Mouse (Mus musculus) small intestine, adult 2 months (tissue): Measurements from ENCODE around the gene Sptbn4. TPM values are rescaled to one million over a fixed set of nuclear protein-coding genes. Genes with fewer than 3 reads are reported as not detected.

Source experiments
- H3K27ac ChIP-seq: fragments of 200-500 bp; 2 replicates; pipeline ENCODE4 v1.5.1; 2012; ENCODE audit warnings: low read depth, low read length, control low read depth, inconsistent platforms; ENCODE audit not compliant: insufficient read depth
- H3K27me3 ChIP-seq: fragments of 200-500 bp; 2 replicates; pipeline ENCODE4 v1.6.1; 2012; ENCODE audit warnings: mild to moderate bottlenecking, moderate library complexity, low read length, inconsistent platforms; ENCODE audit not compliant: control insufficient read depth, insufficient read depth
- H3K36me3 ChIP-seq: fragments of 200-500 bp; 2 replicates; pipeline ENCODE4 v1.6.1; 2012; ENCODE audit warnings: mild to moderate bottlenecking, low read length, control low read depth, inconsistent platforms; ENCODE audit not compliant: control insufficient read depth, insufficient read depth
- H3K4me1 ChIP-seq: fragments of 200-500 bp; 2 replicates; pipeline ENCODE4 v1.6.1; 2012; ENCODE audit warnings: low read length, inconsistent platforms, mixed read lengths; ENCODE audit not compliant: control insufficient read depth, insufficient read depth, insufficient read length
- H3K4me3 ChIP-seq: fragments of 200-500 bp; 2 replicates; pipeline ENCODE4 v1.5.1; 2012; ENCODE audit warnings: low read depth, mild to moderate bottlenecking, control low read depth, inconsistent platforms, low read length, moderate library complexity
- CTCF ChIP-seq: fragments of 200-500 bp; IDR thresholded peaks from 2 replicates; pipeline ENCODE4 v1.5.1; 2012; ENCODE audit warnings: low read depth, mild to moderate bottlenecking, control low read depth, inconsistent platforms, low read length, moderate library complexity, mixed read lengths; ENCODE audit not compliant: insufficient replicate concordance, insufficient read length; ENCODE audit errors: extremely low read depth
- POLR2A ChIP-seq: fragments of 200-500 bp; IDR thresholded peaks from 2 replicates; pipeline ENCODE4 v1.6.1; 2012; ENCODE audit warnings: low read depth, mild to moderate bottlenecking, control low read depth, inconsistent platforms, low read length, moderate library complexity
- WGBS: fragments of 180-500 bp; shearing (Covaris S2); methylation state at CpG from one replicate; pipeline ENCODE4 v1.1.7; 2018; 5-methylcytosine and 5-hydroxymethylcytosine counted together
- polyA plus RNA-seq: library from polyadenylated mRNA; depleted of rRNA; stranded (reverse); fragments of >200 nt; gene quantifications from 2 replicates; pipeline ENCODE4 v1.2.3, GENCODE M21; 2012

Sptbn4 gene
- polyA plus RNA-seq, 1 experiment: 0.19 TPM

GRCm38 (mm10) chr7:27381560-27381959, 65.9 kb downstream of the Sptbn4 start:
- Histone ChIP-seq H3K27ac (no peak overlapping the region), H3K4me1 (no peaks in the 10 kb centered on the region), H3K36me3 (no peaks in the 10 kb centered on the region), H3K4me3 (no peak overlapping the region), H3K27me3 (peaks cover 3% of the 10 kb centered on the region; the same call in 1 of the 2 replicates)
- TF ChIP-seq CTCF: no peak
- no peak for TF ChIP-seq POLR2A
- WGBS: 56% methylated on average over 4 of the region's 4 CpGs

- no peak overlapping the region for H3K27ac ChIP-seq
- no peak overlapping the region for H3K4me3 ChIP-seq
- no peaks in the 10 kb centered on the region for H3K36me3 ChIP-seq
- no peaks in the 10 kb centered on the region for H3K4me1 ChIP-seq
- H3K27me3 ChIP-seq: peaks cover 6% of the 10 kb centered on the region; the same call in 1 of the 2 replicates
- WGBS: 13% methylated on average over 1 of the region's 1 CpGs
- no peak for TF ChIP-seq POLR2A
- TF ChIP-seq CTCF: no peak
Measured at GRCm38 (mm10) chr7:27381009-27381408, 66.5 kb downstream of the Sptbn4 start.

GRCm38 (mm10) chr7:27379836-27380235, 67.7 kb downstream of the Sptbn4 start:
- Histone ChIP-seq H3K36me3 (no peaks in the 10 kb centered on the region), H3K27ac (no peak overlapping the region), H3K27me3 (peaks cover 13% of the 10 kb centered on the region), H3K4me3 (no peak overlapping the region), H3K4me1 (no peaks in the 10 kb centered on the region)
- WGBS: 90% methylated on average over 6 of the region's 6 CpGs
- TF ChIP-seq CTCF (no peak), POLR2A (no peak)

GRCm38 (mm10) chr7:27378431-27378830, 69.1 kb downstream of the Sptbn4 start:
- Histone ChIP-seq H3K4me1 (no peaks in the 10 kb centered on the region), H3K36me3 (no peaks in the 10 kb centered on the region), H3K4me3 (no peak overlapping the region), H3K27ac (no peak overlapping the region), H3K27me3 (peaks cover 23% of the 10 kb centered on the region)
- TF ChIP-seq CTCF: peak; percentile 42; the same call in 1 of the 2 replicates
- TF ChIP-seq POLR2A: no peak
- 10% methylated on average over 4 of the region's 4 CpGs for WGBS

- Histone ChIP-seq H3K4me3 (no peak overlapping the region), H3K27me3 (peaks cover 47% of the 10 kb centered on the region), H3K4me1 (0 out of 2 replicates have a peak, but pooled peaks cover 3% of the 10 kb centered on the region), H3K27ac (no peak overlapping the region), H3K36me3 (no peaks in the 10 kb centered on the region)
- TF ChIP-seq CTCF (no peak), POLR2A (no peak)
- WGBS: 2% methylated on average over 22 of the region's 22 CpGs
Measured at GRCm38 (mm10) chr7:27375274-27375673, 72.2 kb downstream of the Sptbn4 start.

GRCm38 (mm10) chr7:27371715-27372462, 75.6 kb downstream of the Sptbn4 start:
- Histone ChIP-seq H3K4me1 (peaks cover 8% of the 10 kb centered on the region), H3K27ac (no peak overlapping the region), H3K36me3 (no peaks in the 10 kb centered on the region), H3K27me3 (peaks cover 67% of the 10 kb centered on the region), H3K4me3 (peak overlapping the region; percentile 5; the same call in 1 of the 2 replicates)
- 5% methylated on average over 44 of the region's 44 CpGs for WGBS
- TF ChIP-seq CTCF (no peak), POLR2A (no peak)

- Histone ChIP-seq H3K4me1 (peaks cover 8% of the 10 kb centered on the region), H3K27me3 (peaks cover 78% of the 10 kb centered on the region), H3K36me3 (no peaks in the 10 kb centered on the region), H3K4me3 (no peak overlapping the region), H3K27ac (no peak overlapping the region)
- 88% methylated on average over 19 of the region's 19 CpGs for WGBS
- TF ChIP-seq CTCF (no peak), POLR2A (no peak)
Measured at GRCm38 (mm10) chr7:27369111-27369510, 78.4 kb downstream of the Sptbn4 start.
